Mouse (Mus musculus): ENCODE measurements at regions not wholly inside any gene's neighbourhood (a gene's known extent, or its start where the extent isn't known, plus 50 kb on each side); places are given as distances from the start of the nearest gene placed in this dataset.
A peak's percentile ranks its signal among the peaks of the same experiment; 100 is the strongest.

GRCm38 (mm10) chr7:135997640-135998039, 281.5 kb upstream of the Mki67 start:
- DNase-seq = no peak

- DNase-seq = no peak
Observed at GRCm38 (mm10) chr7:136002382-136002781, 286.2 kb upstream of the Mki67 start.

- DNase-seq = no peak
Observed at GRCm38 (mm10) chr7:136003291-136003690, 287.1 kb upstream of the Mki67 start.

GRCm38 (mm10) chr7:136007796-136008455, 291.8 kb upstream of the Mki67 start:
- peak; percentile 54 for DNase-seq

DNA sequence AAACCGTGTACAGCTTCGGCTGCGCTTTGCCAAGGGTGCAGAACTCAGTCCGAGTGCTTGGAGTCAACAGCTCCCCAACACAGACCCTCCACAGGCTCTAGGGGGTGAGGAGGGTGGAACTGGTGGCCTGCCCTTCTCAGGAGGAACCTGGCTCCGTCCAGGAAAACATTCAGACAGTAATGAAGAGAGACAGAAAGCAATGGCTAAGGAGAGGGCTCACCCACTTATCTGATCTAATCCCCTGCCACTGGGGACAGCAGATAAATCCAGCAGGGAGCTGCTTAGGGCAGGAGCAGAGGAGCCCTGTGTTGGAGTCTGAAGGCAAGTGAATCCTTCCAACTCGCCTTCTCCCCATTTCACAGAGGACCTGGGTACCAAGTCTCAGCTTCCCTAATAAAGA, 292.3 kb upstream of the Mki67 start:
- DNase-seq = no peak

DNA sequence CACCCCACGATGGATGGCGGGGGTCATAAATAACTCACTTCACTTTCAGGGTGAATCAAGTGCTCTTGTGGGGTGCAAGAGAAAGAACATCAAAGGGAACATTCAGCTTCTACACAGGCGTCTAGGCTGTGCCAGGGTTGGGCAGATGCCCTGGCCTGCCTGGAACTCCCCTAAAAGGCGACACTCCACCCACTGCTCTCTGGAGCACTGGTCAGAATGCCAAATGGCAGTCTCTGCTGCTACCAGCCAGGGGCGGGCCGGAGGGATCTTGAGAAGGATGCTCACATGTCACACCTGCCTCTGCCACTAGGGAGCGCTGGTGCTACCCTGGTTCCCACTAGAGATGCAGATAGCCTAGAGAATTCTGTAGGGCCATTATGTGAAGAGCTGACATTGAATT, 293.9 kb upstream of the Mki67 start:
- peak; percentile 80 for DNase-seq

DNA sequence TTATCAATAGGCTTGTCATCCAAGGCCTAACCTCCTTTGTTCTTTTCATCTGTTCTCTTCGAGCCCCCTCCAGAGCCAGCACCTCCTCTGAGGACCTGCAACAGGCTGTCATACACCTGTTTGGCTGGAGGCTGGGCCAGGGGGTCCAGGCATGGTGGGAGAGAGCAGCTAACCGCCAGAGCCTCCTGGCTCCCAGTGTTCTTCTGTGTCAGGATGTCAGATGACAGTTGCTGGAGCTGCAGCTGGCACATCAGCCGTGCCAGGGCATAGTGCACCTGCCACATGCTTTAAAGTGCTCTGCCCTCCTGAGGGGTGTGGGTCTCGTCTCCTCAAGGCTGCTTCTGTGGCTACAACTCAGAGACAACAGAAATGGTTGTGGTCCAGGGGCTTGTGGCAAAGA, 298.5 kb upstream of the Mki67 start:
- DNase-seq = peak; percentile 77

GRCm38 (mm10) chr7:136016918-136017317, 300.8 kb upstream of the Mki67 start:
- DNase-seq = no peak

DNA sequence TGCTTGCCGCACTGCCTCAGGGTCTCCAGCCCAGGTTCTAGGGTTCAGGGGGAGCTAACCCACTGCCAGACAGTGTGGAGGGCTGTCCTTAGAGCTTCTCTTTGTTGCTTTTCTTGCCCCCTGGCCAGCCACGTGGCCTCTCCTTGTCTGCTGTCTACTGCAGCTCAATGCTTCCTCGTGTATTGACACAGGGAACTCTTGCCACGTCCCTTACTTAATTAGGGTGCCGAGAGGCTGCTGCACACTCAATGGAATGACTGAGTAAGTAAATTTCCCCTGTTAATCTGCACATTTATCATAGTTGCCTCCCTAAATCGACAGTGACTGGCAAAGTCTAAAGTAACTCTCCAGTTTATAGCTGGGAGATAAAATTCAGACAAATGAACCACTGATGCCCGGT, 304.4 kb upstream of the Mki67 start:
- DNase-seq = no peak

GRCm38 (mm10) chr7:136021071-136021470, 304.9 kb upstream of the Mki67 start:
- no peak for DNase-seq

DNA sequence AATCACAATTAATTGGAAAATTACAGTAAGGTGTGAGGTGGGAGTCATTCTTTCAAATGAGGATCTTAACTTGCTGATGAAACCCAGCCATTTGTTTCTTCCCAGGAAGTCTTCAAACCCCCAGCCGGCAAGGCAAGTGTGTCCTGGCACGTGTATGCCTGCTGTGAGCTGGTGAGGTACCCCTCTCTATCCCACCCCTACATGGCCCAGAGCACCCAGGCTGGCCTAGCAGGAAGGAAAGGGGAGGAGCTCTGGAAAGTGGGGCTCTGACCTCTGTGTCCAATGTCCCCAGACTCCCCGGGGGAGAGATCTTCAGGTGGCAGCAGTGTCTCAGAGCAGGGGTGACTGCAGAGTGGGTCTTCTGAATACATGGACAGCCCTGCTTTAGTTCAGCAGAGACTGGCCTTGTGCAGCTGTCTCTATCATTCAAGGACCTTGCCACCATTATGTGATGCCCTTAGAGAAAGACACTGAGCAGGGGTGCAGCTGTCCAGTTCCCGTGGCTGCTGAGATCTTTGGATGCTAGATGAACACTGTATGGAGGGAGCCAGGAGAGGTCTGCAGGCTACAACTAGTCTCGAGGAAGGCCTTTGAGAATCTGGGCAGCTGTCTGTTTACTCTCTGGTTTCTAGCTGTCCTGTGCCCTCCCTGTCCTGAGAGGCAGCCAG, 306.8 kb upstream of the Mki67 start:
- DNase-seq = peak; percentile 20

DNA sequence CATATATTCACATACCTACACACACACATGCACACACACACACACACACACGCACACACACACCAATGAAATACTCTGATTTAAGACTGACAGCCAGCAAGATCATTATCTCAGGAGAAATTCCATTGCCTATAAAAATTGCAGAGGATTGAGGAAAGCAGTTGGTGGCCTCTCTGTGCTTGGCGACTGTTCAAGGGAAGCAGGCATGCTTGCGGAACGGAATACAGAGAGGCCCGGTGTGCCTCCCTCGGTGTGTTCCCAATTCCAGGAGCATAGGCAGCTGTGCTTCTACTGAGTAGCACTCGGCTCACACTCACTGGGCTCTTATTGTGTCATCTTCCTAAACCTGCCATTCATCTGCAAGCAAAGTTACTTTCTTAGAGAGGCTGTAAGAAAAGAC, 310.3 kb upstream of the Mki67 start:
- DNase-seq = no peak

DNA sequence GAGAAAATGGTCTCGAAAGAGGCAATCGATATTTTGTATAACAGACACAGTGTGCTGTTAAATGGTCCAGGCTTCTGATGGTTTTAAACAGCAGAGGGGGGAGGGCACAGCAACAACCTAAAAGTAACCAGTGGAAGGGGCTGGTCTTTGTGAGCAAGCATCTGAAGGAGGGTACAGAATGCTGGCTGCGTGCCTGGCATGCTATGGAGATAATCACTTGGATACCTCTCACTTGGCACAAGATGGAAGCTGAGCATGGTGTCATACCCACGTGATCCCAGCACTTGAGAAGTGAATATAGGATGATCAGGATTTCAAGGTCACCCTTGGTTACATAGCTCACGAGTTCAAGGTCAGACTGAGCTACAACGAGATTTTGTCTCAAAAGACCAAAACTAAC, 315.9 kb upstream of the Mki67 start:
- DNase-seq = no peak

GRCm38 (mm10) chr7:136033536-136033935, 317.4 kb upstream of the Mki67 start:
- no peak for DNase-seq

GRCm38 (mm10) chr7:136035735-136036134, 319.6 kb upstream of the Mki67 start:
- DNase-seq = no peak

- no peak for DNase-seq
Observed at GRCm38 (mm10) chr7:136038072-136038471, 321.9 kb upstream of the Mki67 start.

- DNase-seq = peak; percentile 37
Observed at GRCm38 (mm10) chr7:136038906-136039305, 322.7 kb upstream of the Mki67 start.

DNA sequence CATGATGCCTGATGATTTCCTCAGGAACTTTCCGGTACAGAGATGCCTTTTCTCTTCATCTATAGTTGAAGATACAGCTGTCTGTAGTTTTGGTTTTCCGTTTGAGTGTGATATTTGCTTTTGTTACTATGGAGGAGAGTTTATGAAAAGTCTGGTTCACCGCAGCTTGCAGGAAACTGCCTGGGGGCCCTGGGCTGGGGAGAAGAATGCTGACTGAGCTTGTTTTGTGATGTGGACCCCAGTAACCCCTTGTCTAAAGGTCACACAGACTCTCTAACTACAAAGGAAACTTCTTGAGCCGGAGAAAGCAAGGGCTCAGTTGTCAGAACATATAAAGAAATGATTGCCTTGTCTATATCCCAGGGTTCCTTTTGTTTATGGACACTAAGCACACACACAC, 325.8 kb upstream of the Mki67 start:
- DNase-seq = peak; percentile 31

- no peak for DNase-seq
Observed at GRCm38 (mm10) chr7:136046645-136047363, 330.6 kb upstream of the Mki67 start.

- DNase-seq = no peak
Observed at GRCm38 (mm10) chr7:136047364-136047945, 331.3 kb upstream of the Mki67 start.

DNA sequence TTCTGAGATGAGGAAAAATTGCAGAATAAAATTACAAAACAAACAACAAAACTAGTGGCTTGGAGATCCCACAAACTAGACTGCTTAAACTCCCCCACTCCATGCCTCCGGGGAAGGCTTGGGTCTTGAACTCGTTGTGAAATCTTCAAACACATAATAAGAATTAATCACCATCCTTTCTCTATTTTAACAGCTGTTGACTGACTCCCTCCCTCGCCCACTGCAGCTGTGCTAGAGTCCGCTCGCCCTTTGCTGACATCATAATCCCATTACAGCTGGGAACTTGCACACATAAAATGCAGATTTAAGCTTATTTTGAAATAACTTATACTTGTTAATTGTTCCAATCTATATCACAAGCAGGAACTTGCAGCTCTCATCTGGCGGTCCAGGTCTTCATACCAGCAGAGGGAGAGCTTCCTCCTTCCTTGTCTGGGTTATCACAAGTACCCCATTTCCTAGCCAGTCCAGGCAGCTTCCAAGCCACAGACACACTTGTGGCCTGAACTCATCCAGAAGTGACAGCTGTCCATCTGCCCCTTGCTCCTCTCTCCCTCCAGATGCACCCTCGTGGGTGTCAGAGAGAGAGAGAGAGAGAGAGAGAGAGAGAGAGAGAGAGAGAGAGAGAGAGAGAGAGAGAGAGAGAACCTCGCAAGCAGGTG, 332.9 kb upstream of the Mki67 start:
- no peak for DNase-seq

DNA sequence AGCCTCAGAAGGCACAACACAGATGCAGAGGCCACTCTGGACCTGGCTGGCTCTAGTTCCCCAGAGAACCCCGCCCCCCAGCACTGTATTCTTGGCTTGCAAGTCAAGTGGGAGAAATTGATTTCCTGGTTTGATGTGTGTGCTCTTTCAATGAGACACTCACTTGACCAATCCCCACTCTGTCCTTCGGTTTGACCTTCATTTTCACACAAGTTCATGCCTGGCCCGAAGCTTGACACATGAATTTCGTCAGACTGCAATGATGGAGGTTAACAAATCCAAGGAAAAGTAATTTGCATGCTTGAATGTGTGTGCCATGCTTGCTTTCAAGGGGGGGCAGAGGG, 333.4 kb upstream of the Mki67 start:
- no peak for DNase-seq

- peak; percentile 45 for DNase-seq
Observed at GRCm38 (mm10) chr7:136050116-136050515, 334.0 kb upstream of the Mki67 start.

Measured in thymus, postnatal 14 days (tissue).